ENCODE assay signal across 9 mouse cellular contexts in the genomic region with DNA sequence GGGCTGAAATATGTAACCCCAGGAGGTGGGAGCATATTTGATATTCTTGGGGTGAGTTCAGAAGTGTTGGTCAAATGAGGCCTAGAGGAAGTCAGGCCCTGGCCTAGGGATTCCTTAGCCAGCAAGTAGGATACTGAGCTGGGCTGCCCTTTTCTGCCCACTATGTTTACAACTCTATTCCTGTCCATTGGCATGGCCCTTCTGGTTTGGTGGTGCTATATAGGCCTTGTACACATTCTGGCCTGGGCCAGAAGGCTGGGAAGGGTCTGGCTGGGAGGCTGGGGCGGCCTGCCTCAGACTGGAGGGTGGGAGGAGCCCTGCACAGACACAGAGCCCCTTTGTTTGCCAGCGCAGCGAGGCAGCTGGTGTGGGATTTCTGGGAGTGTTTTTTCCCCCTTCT. TPM values are rescaled to one million over a fixed set of nuclear protein-coding genes. Genes with fewer than 3 reads are reported as not detected.
A peak's percentile ranks its signal among the peaks of the same experiment; 100 is the strongest.
DNase-seq lines count a peak whose midpoint lies in the region; ATAC-seq and TF ChIP-seq lines count a peak whose summit lies in the region.
"Had no signal": no experiment of that assay in that cellular context is flagged by ENCODE, and none has a peak within 500 bp of the region (broad histone marks: within the 10 kb centered on the region; RNA-seq: fewer than 3 reads in every experiment).

No protein-coding gene starts in this region.

- peak overlapping the region; percentile 17; the same call in 1 of the 2 replicates for H3K27ac ChIP-seq in heart, embryonic 11.5 days (ENCODE audit: low read depth, low read length)
- H3K27ac ChIP-seq in heart, adult 2 months: no peak overlapping the region; the same call in 1 of the 2 replicates
- H3K27ac ChIP-seq in forebrain, embryonic 14.5 days (ENCODE audit: low read depth, low read length): peak overlapping the region; percentile 86
- H3K27ac ChIP-seq in midbrain, embryonic 11.5 days (ENCODE audit: low read depth, low read length): peak overlapping the region; percentile 70

- TF ChIP-seq POLR2A in heart, adult 2 months (IDR thresholded peaks at IDR 0.05; ENCODE audit: insufficient read depth, low read depth, low read length): no peak

- no peaks in the 10 kb centered on the region for H3K27me3 ChIP-seq in heart, embryonic 11.5 days (ENCODE audit: control insufficient read depth, insufficient read depth, low read length)
- H3K27me3 ChIP-seq in heart, adult 2 months (ENCODE audit: control insufficient read depth, insufficient read depth, low read length): no peaks in the 10 kb centered on the region
- no peaks in the 10 kb centered on the region for H3K27me3 ChIP-seq in forebrain, embryonic 14.5 days (replicated peaks; ENCODE audit: control insufficient read depth, insufficient read depth, low read length)
- H3K27me3 ChIP-seq in midbrain, embryonic 11.5 days (ENCODE audit: control insufficient read depth, insufficient read depth, low read length): no peaks in the 10 kb centered on the region

- H3K4me1 ChIP-seq in heart, embryonic 11.5 days (ENCODE audit: control insufficient read depth, insufficient read depth, low read length): peaks cover 34% of the 10 kb centered on the region
- peaks cover 19% of the 10 kb centered on the region for H3K4me1 ChIP-seq in heart, adult 2 months (ENCODE audit: control insufficient read depth, insufficient read depth, low read length)
- peaks cover 19% of the 10 kb centered on the region for H3K4me1 ChIP-seq in forebrain, embryonic 14.5 days (ENCODE audit: control insufficient read depth, insufficient read depth, low read length)
- H3K4me1 ChIP-seq in midbrain, embryonic 11.5 days (ENCODE audit: control insufficient read depth, insufficient read depth, low read length): peaks cover 18% of the 10 kb centered on the region

- H3K4me2 ChIP-seq in heart, embryonic 11.5 days: no peak overlapping the region
- H3K4me2 ChIP-seq in forebrain, embryonic 14.5 days (ENCODE audit: low read length): no peak overlapping the region
- H3K4me2 ChIP-seq in midbrain, embryonic 11.5 days: no peak overlapping the region

- peak overlapping the region; percentile 46; the same call in 1 of the 2 replicates for H3K9ac ChIP-seq in heart, embryonic 11.5 days (ENCODE audit: low read depth, low read length)
- no peak overlapping the region for H3K9ac ChIP-seq in heart, adult 2 months (ENCODE audit: low read depth, low read length)
- peak overlapping the region; percentile 17; the same call in 1 of the 2 replicates for H3K9ac ChIP-seq in forebrain, embryonic 14.5 days (ENCODE audit: low read length)
- peak overlapping the region; percentile 54 for H3K9ac ChIP-seq in midbrain, embryonic 11.5 days (ENCODE audit: low read length)

- H3K9me3 ChIP-seq in heart, embryonic 11.5 days (replicated peaks; ENCODE audit: control insufficient read depth, low read length): no peaks in the 10 kb centered on the region
- H3K9me3 ChIP-seq in forebrain, embryonic 14.5 days (replicated peaks; ENCODE audit: control insufficient read depth, low read length): no peaks in the 10 kb centered on the region
- H3K9me3 ChIP-seq in midbrain, embryonic 11.5 days (ENCODE audit: control insufficient read depth, low read length): no peaks in the 10 kb centered on the region

- H3K4me3 ChIP-seq in heart, embryonic 11.5 days (ENCODE audit: low read depth, low read length): no peak overlapping the region
- no peak overlapping the region for H3K4me3 ChIP-seq in heart, adult 2 months
- no peak overlapping the region for H3K4me3 ChIP-seq in forebrain, embryonic 14.5 days (ENCODE audit: low read depth, low read length)
- no peak overlapping the region for H3K4me3 ChIP-seq in midbrain, embryonic 11.5 days (ENCODE audit: low read depth, low read length)

- intact Hi-C loops in heart, adult 2 months (cut with DNase I): no loop called here

- no peaks in the 10 kb centered on the region for H3K36me3 ChIP-seq in heart, embryonic 11.5 days (ENCODE audit: control insufficient read depth, insufficient read depth, low read length)
- no peaks in the 10 kb centered on the region for H3K36me3 ChIP-seq in heart, adult 2 months (ENCODE audit: control insufficient read depth, insufficient read depth, low read length)
- H3K36me3 ChIP-seq in forebrain, embryonic 14.5 days (ENCODE audit: control insufficient read depth, insufficient read depth, low read length): no peaks in the 10 kb centered on the region
- H3K36me3 ChIP-seq in midbrain, embryonic 11.5 days (ENCODE audit: control insufficient read depth, insufficient read depth, low read length): no peaks in the 10 kb centered on the region

- 0 out of 2 replicates have a peak, but pooled peaks cover 2% of the 10 kb centered on the region for H3K79me2 ChIP-seq in heart, adult 2 months (replicated peaks; ENCODE audit: control insufficient read depth, insufficient read depth, low read length)

- DNase-seq in heart, adult 2 months: no peak
- peak; percentile 75 for DNase-seq in Muller cell, postnatal 12 days (ENCODE audit: inconsistent ontology term)
- DNase-seq in forebrain, embryonic 14.5 days (ENCODE audit: low spot score): peak; percentile 76
- peak; percentile 94 for DNase-seq in midbrain, embryonic 11.5 days (ENCODE audit: low spot score, missing footprints)
- DNase-seq in T-cell, adult 2 months (ENCODE audit: low spot score): no peak
- no peak for DNase-seq in adrenal gland, postnatal 4 days (ENCODE audit: low spot score in 2 of 2)
- no peak for DNase-seq in cerebellum, postnatal 36 days
- DNase-seq: gastrocnemius, postnatal 14 days had no signal

- no peak for TF ChIP-seq CTCF in heart, adult 2 months (IDR thresholded peaks at IDR 0.05)

- whole genome bisulfite sequencing in heart, embryonic 11.5 days (ENCODE audit: insufficient replicate concordance): 38% methylated on average over 3 of the region's 3 CpGs
- 49% methylated on average over 3 of the region's 3 CpGs for WGBS in heart, adult 2 months
- 2% methylated on average over 3 of the region's 3 CpGs for WGBS in forebrain, embryonic 14.5 days
- 13% methylated on average over 3 of the region's 3 CpGs for WGBS in midbrain, embryonic 11.5 days

- ATAC-seq in heart, embryonic 11.5 days (replicated peaks; ENCODE audit: insufficient number of reproducible peaks, low FRiP score, low TSS enrichment): no peak
- ATAC-seq in forebrain, embryonic 14.5 days: peak; percentile 81
- peak; percentile 89 for ATAC-seq in midbrain, embryonic 11.5 days (ENCODE audit: low FRiP score)

- TF ChIP-seq EP300 in heart, adult 2 months (IDR thresholded peaks at IDR 0.05; ENCODE audit: insufficient read depth, low read depth, low read length): no peak

RNA-seq across cellular contexts. Expression of gene Smox, which starts 15.1 kb away (rescaled TPM):
- 16.5 and 19.7 TPM in 2 replicates for polyA plus RNA-seq in heart, embryonic 11.5 days (2014; fragmentation: Nextera tagmentation; extraction: Ambion mirVana)
- 10 to 100 TPM; 23.0 to 28.1 TPM for total RNA-seq in heart, adult 2 months (2021)
- polyA plus RNA-seq in heart, adult 2 months (2012; rRNA removed): 34.8 and 39.8 TPM in 2 replicates
- 33.5 and 37.2 TPM in 2 replicates for polyA plus RNA-seq in forebrain, embryonic 14.5 days (2014; fragmentation: Nextera tagmentation; extraction: Ambion mirVana)
- polyA plus RNA-seq in midbrain, embryonic 11.5 days (2014; fragmentation: Nextera tagmentation; extraction: Ambion mirVana): 26.2 and 26.9 TPM in 2 replicates
- total RNA-seq in adrenal gland, postnatal 4 days (2021): 10 to 100 TPM; 27.8 to 29.9 TPM

RNA-seq across cellular contexts. Expression of gene Adra1d, which starts 55.7 kb away (rescaled TPM):
- polyA plus RNA-seq in heart, embryonic 11.5 days (2014; fragmentation: Nextera tagmentation; extraction: Ambion mirVana): 0.34 and 0.50 TPM in 2 replicates
- total RNA-seq in heart, adult 2 months (2021): 1 to 10 TPM; 4.9 to 6.3 TPM
- polyA plus RNA-seq in heart, adult 2 months (2012; rRNA removed): 5.4 and 6.6 TPM in 2 replicates
- not detected in 2 replicates for polyA plus RNA-seq in forebrain, embryonic 14.5 days (2014; fragmentation: Nextera tagmentation; extraction: Ambion mirVana)
- polyA plus RNA-seq in midbrain, embryonic 11.5 days (2014; fragmentation: Nextera tagmentation; extraction: Ambion mirVana): 0.19 and 0.34 TPM in 2 replicates
- 10 to 100 TPM; 14.3 to 17.1 TPM for total RNA-seq in adrenal gland, postnatal 4 days (2021)

Comparison
In these comparisons a context has a peak if more than half of its experiments do, and no peak if none do; other contexts are left out.
1. DNase-seq: peak in Muller cell, postnatal 12 days (single experiment), forebrain, embryonic 14.5 days (single experiment) and midbrain, embryonic 11.5 days (single experiment); none in heart, adult 2 months (0 of 2), T-cell, adult 2 months (single experiment), adrenal gland, postnatal 4 days (0 of 2) and cerebellum, postnatal 36 days (0 of 2).